Mouse (Mus musculus) layer of hippocampus, adult 18-20 months (tissue): ENCODE data around the gene Zfp54. TPM values are rescaled to one million over a fixed set of nuclear protein-coding genes. Genes with fewer than 3 reads are reported as not detected.
"Not testable (repeated sequence)": the region's sequence is repeated elsewhere in the genome, so short reads cannot be mapped to it uniquely, and the experiment has no call there.

Experiments used
- DNase-seq, 2 experiments: peaks; one replicate each; pipeline ENCODE4 v3.0.0; 2022; ENCODE audit warnings: low spot score in 2 of 2
- long read RNA-seq: library from polyadenylated mRNA; stranded (forward); transcript quantifications from one replicate; pipeline ENCODE4 v2.0.0, GENCODE M21; 2021
- total RNA-seq, 2 experiments: library from RNA; stranded (reverse); gene quantifications; 2 replicates each; pipeline ENCODE4 v1.2.3; 2021

Gene Zfp54
- 1 to 10 TPM in 1 of 2 experiments, under 1 TPM in 1; 0.84 to 1.5 TPM for total RNA-seq
- long read RNA-seq, partial matches to known transcripts: 0 of 5 reads
- long read RNA-seq, other reads (novel, unspliced or antisense): 1 of 5 reads

DNA sequence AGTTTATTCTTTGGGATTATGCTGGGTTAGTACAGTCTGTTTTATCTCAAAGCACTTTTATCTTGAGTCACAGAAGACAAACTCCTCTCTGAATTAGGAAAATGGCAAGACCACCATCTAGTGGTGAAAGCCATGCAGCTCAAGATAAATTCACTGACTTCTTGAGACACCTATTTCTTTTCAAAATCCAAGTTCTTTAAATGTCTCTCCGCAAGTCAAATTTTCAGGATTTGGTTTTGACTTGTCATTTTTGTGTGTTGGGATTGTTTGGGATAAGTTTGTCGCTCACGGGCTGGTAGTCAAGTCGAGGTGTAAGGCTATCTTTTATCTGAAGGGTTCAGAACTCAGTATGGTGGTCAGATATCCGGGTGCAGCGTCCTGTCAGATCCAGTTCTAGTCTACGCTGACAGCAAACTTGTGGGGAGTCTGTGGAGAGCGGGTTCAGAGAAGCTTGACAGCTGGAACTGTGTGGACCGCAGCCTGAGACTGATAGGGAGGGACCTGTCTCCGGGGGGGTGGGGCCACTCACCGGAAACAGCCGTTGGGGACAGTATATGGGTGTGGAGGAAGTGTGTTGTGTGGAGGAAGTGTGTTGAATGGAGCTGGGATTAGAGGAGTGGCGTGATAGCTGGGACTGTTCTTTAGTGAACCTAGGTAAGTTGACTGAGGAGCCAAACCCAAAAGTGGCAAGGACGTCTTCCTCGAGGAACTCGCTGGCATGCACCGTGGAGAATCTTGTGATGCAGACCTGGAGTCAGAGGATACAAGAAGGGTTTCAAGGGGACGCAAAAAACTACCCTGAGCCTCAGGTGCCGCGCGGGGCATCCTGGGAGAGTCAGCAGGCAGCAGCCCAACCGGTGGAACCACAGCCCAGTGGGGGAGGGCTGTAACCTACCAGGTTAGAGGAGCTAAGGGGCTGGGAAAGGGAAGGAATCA lies at the start of gene Zfp54:
Gene Zfp54, plus strand, starts transcription at position 564 of the 936 bp plus-strand sequence.
- peak; percentile 4 to 64 for DNase-seq

DNA sequence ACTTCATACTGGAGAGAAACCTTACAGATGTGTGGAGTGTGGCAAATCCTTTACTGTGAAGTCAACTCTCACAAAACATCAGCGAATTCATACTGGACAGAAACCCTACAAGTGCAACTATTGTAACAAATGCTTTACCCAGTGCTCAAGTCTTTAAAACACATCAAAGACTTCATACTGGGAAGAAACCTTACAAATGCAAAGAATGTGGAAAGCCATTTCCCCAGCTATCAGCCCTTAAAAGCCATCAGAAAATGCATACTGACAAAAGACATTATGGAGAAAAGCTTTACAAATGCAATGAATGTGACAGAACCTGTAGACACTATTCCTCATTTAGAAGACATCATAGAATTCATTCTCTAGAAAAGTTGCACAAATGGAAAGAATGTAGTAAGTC lies 47.7 kb upstream of the Zfp54 start:
- no peak for DNase-seq

DNA sequence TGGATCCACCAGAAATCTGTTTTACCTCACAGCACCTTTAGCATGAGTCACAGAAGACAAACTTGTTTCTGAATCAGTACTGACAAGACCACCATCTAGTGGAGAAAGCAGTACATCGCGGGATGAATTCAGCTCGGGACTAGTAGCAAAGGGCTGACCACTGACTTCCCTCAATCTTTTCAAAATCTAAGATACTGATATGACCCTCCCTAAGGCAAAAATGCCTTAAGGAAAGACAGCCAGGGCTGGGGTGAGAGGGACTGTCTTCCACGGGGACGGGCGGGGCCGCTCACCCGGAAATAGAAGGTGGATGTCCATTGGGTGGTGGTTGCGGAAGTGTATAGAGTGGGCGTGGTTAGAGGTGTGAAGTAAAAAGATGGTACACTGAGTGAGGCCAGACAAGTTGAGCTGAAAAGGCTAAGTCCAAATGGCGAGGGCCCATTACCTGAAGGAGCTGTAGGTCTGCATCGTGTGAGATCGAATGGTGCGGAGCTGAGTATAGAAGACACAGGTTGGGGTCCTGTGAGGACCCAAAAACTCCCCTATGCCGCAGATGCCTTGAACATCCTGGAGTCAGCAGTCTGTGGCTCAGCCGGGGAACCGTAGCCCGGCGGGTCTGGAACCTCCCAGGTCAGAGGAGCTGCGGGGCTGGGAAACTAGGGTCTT lies 39.5 kb upstream of the Zfp54 start, which contains the start of gene Zfp677:
Gene Zfp677, plus strand, starts transcription at position 358 of the 666 bp plus-strand sequence.
- peak; percentile 22 to 52 for DNase-seq

DNA sequence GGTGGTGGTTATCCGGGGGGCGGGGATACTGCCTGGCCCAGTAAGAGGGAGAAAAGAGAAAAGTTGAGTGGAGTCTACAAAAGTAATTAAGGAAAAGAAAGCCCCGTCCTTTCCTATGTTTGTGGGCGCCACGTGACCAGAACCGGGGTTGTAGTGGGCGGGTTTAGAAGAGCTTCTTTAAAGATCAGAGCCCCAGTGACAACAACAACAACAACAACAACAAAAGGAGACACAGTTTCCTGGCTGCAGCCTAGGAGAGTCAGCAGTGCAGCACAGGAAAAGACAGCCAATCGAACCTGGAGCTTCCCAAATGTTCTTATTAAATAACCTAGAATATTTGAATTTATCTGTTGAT lies 39.0 kb upstream of the Zfp54 start:
- no peak for DNase-seq

DNA sequence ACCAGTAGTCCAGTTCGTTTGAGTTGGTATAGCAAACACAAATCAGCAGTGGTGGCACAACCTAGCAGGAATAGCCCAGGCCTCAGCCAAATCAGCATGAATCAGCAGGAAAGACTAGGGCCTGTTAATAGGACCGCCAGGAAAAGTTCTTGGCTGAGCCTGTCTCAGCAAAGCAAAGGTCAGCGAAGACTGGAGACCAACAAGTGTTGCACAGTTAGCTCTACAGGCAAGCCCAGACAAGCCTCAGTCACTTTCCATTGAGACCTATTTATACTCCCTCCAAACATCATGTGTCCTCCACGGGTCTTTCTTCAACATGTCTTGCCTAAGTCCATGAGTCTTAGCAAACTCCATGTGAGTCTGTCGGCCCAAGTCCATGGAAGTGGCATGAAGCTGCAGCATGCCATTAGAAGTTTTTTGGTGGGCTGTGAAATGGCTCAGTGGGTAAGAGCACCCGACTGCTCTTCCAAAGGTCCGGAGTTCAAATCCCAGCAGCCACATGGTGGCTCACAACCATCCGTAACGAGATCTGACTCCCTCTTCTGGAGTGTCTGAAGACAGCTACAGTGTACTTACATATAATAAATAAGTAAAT lies 15.9 kb downstream of the Zfp54 start:
- DNase-seq: not testable (repeated sequence)

DNA sequence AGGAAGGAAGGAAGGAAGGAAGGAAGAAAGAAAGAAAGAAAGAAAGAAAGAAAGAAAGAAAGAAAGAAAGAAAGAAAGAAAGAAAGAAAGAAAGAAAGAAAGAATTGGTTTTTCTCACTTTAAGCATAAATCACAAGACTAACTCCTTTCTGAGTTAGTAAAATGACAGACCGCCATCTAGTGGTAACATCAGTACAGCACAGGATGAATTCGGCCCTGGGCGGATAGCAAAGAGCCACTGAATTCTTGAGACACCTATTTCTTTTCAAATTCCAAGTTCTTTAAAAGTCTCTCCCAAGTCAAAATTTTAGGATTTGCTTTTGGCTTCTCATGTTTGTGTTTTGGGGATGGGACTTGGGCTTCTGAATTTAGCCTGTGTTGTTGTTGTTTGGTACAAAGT lies 26.6 kb downstream of the Zfp54 start:
- peak; percentile 61 to 90 for DNase-seq

DNA sequence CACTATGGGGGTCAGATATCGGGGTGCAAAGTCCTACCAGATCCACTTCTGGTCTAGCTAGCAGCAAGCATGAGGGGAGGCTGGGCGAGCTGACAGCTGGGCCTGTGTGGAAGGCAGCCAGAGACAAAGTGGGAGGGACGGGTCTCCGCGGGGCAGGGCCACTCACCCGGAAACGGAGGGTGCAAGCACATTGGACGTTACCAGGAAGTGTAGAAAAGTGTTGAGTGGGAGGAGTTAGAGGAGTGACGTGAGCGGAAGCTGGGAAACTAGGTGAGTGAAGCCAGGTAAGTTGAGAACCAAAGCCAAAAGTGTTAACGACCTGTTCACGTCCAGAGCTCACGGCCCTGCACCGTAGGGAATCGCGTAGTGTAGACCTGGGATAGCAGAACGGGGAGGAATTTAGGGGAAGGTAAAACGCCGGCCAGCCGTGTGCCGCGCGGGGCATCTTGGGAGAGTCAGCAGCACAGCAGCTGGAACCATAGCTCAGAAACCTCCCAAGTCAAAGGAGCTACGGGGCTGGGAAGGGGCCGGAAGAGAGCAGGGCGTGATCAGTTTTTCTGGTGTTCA lies 27.2 kb downstream of the Zfp54 start, which contains the start of gene Zfp51:
Gene Zfp51, plus strand, starts transcription at position 237 of the 567 bp plus-strand sequence.
- DNase-seq: peak; percentile 72 to 89

DNA sequence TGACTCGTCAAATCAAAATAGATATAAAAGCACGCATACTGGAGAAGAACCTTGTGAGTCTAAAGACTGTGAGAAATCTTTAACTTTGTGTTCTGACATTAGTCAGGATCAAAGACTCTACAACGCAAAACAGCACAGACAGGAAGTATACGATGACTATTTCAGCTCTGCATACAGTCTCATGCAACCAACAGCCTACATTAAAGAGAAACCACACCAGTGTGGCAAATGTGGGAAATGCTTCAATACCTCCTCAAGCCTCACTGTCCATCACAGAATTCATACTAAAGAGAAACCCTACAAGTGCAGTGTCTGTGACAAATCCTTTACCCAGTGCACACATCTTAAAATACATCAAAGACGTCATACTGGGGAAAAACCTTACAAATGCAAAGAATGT lies 40.5 kb downstream of the Zfp54 start:
- DNase-seq: no peak

DNA sequence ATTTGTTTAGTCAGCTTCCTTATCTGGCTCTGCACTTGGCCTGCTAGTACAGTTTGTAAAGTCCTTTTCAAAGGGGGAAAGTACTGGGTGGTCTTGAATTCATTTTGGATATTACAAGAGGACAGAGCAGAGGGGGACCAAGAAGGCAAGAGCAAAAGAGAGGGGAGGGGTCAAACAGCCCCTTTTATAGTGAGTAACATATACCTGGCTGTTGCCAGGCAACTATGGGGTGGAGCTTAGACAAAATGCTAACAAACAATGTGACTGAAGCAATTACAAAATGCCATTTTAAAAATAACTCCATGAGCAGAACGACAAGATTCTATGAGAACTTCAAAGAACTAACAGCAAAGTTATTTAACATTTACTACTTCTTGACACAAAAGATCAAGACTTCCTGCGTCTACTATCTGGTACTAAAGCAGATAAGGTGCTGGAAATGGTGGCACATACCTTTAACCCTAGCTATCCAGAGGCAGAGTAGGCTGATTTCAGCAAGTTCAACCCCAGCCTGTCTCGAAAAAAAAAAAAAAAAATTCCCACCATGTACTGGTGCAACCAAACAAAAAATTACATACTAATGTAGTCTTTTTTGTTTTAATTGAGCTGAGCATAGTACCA lies 49.1 kb downstream of the Zfp54 start:
- DNase-seq: no peak

DNA sequence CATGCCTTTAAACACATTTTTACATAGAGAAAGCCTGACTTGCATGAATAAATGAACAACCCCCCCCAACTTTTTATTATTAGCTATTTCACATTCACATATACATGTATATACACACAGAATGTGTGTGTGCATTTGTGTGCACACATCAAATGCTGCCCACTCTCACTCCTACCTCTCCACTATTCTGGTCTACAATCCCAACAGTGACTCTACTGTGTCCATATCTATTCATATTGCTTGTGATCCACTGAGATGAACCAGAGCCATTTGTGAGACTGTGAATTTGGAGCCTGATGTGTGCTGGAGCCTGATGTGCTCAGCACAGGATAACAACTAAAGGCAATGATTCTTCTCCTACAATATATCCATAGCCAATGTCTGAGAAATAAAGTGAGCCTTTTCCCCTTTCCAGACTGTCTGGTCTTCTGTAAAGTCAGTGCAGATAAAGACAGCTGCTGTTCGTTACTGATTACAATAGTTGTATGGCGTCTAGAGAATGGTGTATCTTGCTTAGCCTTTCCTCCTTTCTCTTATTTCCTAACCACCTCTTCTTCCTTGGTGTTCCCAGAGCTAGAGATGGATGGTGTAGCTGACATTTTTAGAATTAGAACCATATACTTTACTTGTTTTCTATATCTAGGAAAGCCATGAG lies 49.8 kb downstream of the Zfp54 start:
- DNase-seq: no peak

DNA sequence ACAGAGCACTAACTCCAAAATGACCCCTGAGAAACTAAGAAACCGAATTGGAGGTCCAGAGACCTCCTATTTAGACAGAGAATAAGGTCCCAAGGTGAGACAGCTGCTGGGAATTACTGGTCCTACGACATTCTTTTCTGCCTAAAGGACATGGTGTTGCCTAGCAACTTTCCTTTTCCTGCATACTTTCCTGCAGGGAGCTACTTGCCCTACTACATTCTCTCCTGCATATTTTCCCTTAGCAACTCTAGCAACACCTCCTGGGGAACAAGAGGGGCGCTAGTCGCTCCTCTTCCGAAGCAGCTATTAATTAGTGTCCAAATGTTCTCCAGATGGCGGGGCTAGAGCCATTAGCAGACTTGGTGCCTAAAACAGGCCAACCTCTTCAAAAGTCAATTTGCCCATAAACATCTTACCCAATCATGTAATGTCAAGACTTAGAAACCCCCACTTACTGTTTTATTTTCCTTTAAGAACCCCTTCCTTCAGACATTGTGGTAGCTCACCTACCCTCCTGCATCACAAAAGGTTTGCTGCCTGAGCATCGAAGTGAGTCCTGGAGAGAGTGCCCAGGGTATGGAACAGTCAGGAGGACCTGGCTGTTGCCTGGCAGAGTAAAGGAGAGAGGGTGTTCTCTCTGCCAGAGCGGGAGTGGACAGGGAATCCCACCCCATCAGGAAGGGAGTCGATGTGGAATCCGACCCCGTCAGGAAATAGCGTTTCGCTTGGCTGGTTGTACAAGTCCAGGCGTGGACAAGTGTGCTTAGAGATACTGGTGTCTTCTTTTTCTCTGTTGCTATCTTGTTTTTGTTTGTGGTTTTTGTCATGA lies 50.5 kb downstream of the Zfp54 start:
- no peak for DNase-seq

DNA sequence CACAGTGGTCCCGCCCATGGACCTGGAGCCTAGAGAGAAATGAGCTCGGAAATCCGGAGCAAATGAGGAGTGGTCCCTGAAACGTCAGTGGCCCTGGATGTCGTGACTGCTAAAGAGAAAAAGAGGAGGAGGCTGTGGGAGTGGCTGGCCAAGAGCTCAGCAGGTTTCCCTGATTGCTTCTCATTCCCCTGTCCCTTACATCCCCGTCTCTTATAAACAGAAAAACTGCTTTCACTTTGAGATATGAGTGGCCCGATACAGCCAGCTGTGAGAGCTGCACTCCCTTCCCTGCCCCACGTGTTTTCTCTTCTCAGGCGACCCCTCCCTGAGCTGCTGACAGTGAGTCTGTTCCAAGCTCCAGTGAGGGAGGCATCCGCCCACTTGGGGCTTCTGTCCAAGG lies 51.7 kb downstream of the Zfp54 start:
- DNase-seq: not testable (repeated sequence)

DNA sequence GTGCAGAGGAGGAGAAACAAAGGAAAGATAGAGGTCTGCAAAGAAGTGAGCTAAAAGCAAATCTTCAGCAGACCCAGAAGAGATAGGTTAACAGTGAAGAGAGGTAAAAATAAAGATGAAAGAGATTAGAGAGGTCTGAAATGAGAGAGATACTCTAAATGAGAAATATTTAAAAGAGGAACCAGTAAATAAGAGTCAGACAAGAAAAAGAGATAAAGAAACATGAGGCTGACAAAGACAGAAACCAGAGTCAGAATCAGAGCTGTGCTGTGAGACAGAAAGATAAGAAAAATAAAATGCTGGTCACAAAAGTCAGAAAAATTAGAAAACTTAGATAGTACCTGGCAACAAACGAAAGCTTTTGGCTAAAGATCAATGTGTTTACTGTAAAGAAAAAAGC lies 52.3 kb downstream of the Zfp54 start:
- not testable (repeated sequence) for DNase-seq

DNA sequence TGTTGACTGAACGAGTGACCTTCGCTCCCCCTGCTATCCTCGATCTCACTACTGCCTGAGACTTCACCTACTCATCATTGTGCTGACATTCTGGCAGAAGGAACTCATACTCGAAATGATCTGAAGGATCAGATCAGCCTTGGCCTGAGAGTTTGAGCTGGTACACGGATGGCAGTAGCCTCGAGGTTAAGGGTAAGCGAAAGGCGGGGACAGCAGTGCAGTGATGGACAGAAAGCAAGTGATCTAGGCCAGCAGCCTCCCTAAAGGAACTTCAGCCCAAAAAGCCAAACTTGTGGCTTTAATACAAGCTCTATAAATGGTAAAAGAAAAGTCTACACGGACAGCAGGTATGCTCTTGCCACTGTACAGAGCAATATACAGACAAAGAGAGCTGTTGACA lies 53.3 kb downstream of the Zfp54 start:
- DNase-seq: not testable (repeated sequence)

DNA sequence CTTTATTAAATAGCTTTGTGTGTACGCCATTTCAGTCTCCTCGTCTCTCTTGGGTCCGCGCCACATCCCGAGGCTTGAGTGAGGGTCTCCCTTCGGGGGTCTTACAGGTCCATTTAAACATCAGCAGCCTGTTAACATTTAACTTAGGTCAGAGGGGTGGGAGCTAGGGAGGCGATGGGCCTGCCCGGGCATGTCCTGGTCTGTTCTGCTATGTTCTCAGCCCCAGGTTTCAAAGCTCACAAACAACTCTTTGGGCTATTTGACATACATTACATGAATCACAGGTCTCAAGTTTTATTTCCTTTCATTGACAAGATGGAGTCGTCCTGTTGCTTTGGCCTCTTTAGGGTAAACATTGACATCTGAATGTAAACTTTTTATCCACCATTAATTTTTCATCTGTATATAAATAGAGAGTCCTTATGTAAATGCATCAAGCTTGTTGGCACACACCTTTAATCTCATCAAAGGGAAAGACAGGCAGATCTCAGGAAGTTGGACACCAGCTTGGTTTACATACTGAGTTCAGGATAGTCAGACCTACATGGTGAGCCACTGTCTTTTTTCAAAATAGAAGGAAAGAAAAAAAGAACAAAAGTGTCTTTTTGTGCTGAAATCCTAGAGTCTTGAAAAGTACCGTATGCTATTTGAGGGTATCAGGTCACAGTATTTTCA lies 55.2 kb downstream of the Zfp54 start:
- not testable (repeated sequence) for DNase-seq
